Comparison of ENCODE assay signal across 25 mouse cellular contexts in the genomic region with DNA sequence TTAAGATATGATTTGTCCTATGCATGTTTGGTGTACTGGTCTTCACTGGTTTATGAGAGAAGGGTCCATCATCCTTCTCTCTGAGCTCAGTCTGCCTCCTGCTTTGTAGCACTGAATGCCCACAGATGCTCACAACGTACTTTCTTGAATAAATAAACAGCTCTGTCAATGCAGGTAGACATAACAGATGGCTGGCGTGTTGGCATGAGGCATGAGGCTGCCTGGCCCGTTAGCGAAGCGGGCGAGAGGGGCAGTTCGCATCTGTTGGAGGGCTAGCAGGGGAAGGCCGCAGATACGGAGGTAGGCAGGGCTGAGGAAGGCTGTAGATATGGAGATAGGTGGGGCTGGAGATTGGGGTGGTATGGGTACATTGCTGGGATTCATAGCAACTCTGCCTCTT.
"Had no signal": no experiment of that assay in that cellular context is flagged by ENCODE, and none has a peak within 500 bp of the region (broad histone marks: within the 10 kb centered on the region; RNA-seq: fewer than 3 reads in every experiment).

No protein-coding gene starts in this region.

- H3K4me2 ChIP-seq: kidney, embryonic 15.5 days; limb, embryonic 13.5 days; liver, embryonic 12.5 days; liver, embryonic 15.5 days; lung, embryonic 15.5 days; midbrain, embryonic 13.5 days; neural tube, embryonic 13.5 days; stomach, embryonic 15.5 days had no signal

- H3K27me3 ChIP-seq: kidney, embryonic 15.5 days; limb, embryonic 13.5 days; liver, embryonic 15.5 days; lung, embryonic 15.5 days; neural tube, embryonic 13.5 days; stomach, embryonic 15.5 days had no signal

- DNase-seq: kidney, postnatal 10 days; kidney, postnatal 36 days; layer of hippocampus, postnatal 36 days; liver; lung, adult 18-20 months; lung, postnatal 10 days; lung, postnatal 36 days; retina, postnatal 1 day; right cerebral cortex, postnatal 25 days; spleen, adult 18-20 months; thymus, postnatal 25 days had no signal

- H3K9ac ChIP-seq: kidney, embryonic 15.5 days; limb, embryonic 13.5 days; liver, embryonic 12.5 days; liver, embryonic 15.5 days; lung, embryonic 15.5 days; midbrain, embryonic 13.5 days; neural tube, embryonic 13.5 days; stomach, embryonic 15.5 days had no signal

- H3K9me3 ChIP-seq: kidney, embryonic 15.5 days; limb, embryonic 10.5 days; limb, embryonic 13.5 days; liver, embryonic 12.5 days; liver, embryonic 15.5 days; lung, embryonic 15.5 days; megakaryocyte, embryonic 14.5 days; midbrain, embryonic 10.5 days; midbrain, embryonic 13.5 days; neural tube, embryonic 13.5 days; stomach, embryonic 15.5 days had no signal

- H3K4me1 ChIP-seq: liver, embryonic 15.5 days; stomach, embryonic 15.5 days had no signal

- H3K27ac ChIP-seq: kidney, embryonic 15.5 days; left cerebral cortex, adult 2 months; limb, embryonic 10.5 days; limb, embryonic 13.5 days; liver, embryonic 12.5 days; liver, embryonic 15.5 days; lung, embryonic 15.5 days; midbrain, embryonic 10.5 days; midbrain, embryonic 13.5 days; neural tube, embryonic 13.5 days; stomach, embryonic 15.5 days had no signal

- ATAC-seq: liver, embryonic 12.5 days; midbrain, embryonic 13.5 days; midbrain, embryonic 16.5 days had no signal

- H3K36me3 ChIP-seq: kidney, embryonic 15.5 days; limb, embryonic 10.5 days; limb, embryonic 13.5 days; liver, embryonic 12.5 days; liver, embryonic 15.5 days; lung, embryonic 15.5 days; midbrain, embryonic 10.5 days; midbrain, embryonic 13.5 days; neural tube, embryonic 13.5 days; stomach, embryonic 15.5 days had no signal

- H3K4me3 ChIP-seq: kidney, embryonic 15.5 days; left cerebral cortex, adult 2 months; limb, embryonic 10.5 days; limb, embryonic 13.5 days; liver, embryonic 12.5 days; liver, embryonic 15.5 days; lung, embryonic 15.5 days; megakaryocyte, embryonic 14.5 days; midbrain, embryonic 10.5 days; midbrain, embryonic 13.5 days; myocyte; neural tube, embryonic 13.5 days; stomach, embryonic 15.5 days had no signal
